Mouse (Mus musculus) NIH3T3 (cell line): Measurements from ENCODE around the gene Grm8.

Experiments used
- DNase-seq: peaks from one replicate; pipeline ENCODE4 v3.0.0-alpha.2; 2012; ENCODE audit warnings: low read depth

Gene Grm8

DNA sequence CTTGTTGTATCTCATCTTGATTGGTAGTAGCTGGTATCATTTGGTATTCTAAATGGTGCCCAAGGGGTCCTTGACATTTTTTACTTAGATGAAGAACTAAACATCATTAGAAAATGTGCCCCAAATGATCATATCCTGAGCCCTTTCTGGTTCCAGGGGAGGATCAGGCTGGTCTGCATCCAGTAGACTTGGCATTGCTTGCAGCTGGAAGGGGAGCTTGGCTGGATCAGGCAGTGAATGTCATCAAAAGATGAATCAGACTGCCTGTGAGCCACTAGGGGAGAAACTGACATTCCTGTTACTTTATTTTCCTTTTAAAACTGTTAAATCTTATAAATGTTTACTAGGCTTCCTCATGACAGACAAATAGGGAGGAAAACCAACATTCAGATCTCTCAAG, 894.6 kb downstream of the Grm8 start:
- DNase-seq = no peak

DNA sequence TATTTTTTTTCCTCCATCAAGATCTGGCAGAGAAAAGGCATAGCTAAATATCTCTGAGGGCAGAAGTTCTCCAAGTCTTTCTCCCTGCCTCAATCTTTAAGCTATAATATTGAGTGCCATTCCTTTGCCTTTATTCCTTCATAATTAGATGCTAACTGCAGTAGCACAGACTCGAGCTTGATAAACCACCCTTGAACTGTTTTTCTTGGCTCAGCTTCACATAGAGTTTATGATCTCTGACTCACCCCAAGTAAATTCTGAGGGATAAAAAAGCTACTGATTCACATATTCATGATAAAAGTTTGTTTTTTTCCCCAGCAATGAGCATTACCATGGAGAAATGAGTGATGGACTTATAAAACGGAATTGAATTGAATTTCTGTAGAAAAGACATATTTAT, 895.0 kb downstream of the Grm8 start:
- DNase-seq = no peak
